Mouse (Mus musculus) spleen, adult 12 weeks (tissue): ENCODE measurements around the gene Polr1c.

Source experiments
- DNase-seq: peaks from one replicate; pipeline ENCODE4 v3.0.0; 2022; ENCODE audit warnings: low spot score

The Polr1c gene

GRCm38 (mm10) chr17:46210550-46210949 is 37.3 kb downstream of the Polr1c start:
- DNase-seq: no peak

- no peak for DNase-seq
Observed at GRCm38 (mm10) chr17:46206676-46207075, 41.2 kb downstream of the Polr1c start.

GRCm38 (mm10) chr17:46203078-46203477 is 44.8 kb downstream of the Polr1c start:
- no peak for DNase-seq

GRCm38 (mm10) chr17:46202421-46203071 is 45.3 kb downstream of the Polr1c start, which contains the start of the genes Polh and Xpo5:
TSS of gene Polh (minus strand) at chr17:46202645.
TSS of gene Xpo5 (plus strand) at chr17:46202782.
- DNase-seq: peak; percentile 93

GRCm38 (mm10) chr17:46201151-46201550 is 46.7 kb downstream of the Polr1c start:
- no peak for DNase-seq
